Comparison of ENCODE assay signal across 10 mouse cellular contexts in genomic region chr6:136847790-136848189, GRCm38 (mm10). TPM values are rescaled to one million over a fixed set of nuclear protein-coding genes. Genes with fewer than 3 reads are reported as not detected.
DNase-seq lines count a peak whose midpoint lies in the region; ATAC-seq and TF ChIP-seq lines count a peak whose summit lies in the region.
"Had no signal": no experiment of that assay in that cellular context is flagged by ENCODE, and none has a peak within 500 bp of the region (broad histone marks: within the 10 kb centered on the region; RNA-seq: fewer than 3 reads in every experiment).

No protein-coding gene starts in this region.

- peak; percentile 73 to 76 for TF ChIP-seq CTCF in CH12.LX (conservative IDR thresholded peaks at IDR 0.05 in 1 of 2, IDR thresholded peaks at IDR 0.05 in 1 of 2; ENCODE audit: low read depth in 2 of 2, low read length in 2 of 2)

- no peaks in the 10 kb centered on the region for H3K9me3 ChIP-seq in intestine, embryonic 14.5 days (ENCODE audit: control insufficient read depth, low read length)
- H3K9me3 ChIP-seq in intestine, embryonic 15.5 days, result no peaks in the 10 kb centered on the region
- no peaks in the 10 kb centered on the region for H3K9me3 ChIP-seq in CH12.LX (replicated peaks; ENCODE audit: low read length)
- no peaks in the 10 kb centered on the region for H3K9me3 ChIP-seq in limb, embryonic 10.5 days (replicated peaks)
- no peaks in the 10 kb centered on the region for H3K9me3 ChIP-seq in neural tube, embryonic 11.5 days (ENCODE audit: control insufficient read depth, low read length)
- H3K9me3 ChIP-seq: embryonic facial prominence, embryonic 13.5 days; limb, embryonic 13.5 days had no signal

- no peak for TF ChIP-seq POLR2A in CH12.LX (IDR thresholded peaks at IDR 0.05; ENCODE audit: low read depth, low read length)

- H3K36me3 ChIP-seq in intestine, embryonic 14.5 days (ENCODE audit: control insufficient read depth, insufficient read depth, low read length), result no peaks in the 10 kb centered on the region
- no peaks in the 10 kb centered on the region for H3K36me3 ChIP-seq in intestine, embryonic 15.5 days
- peaks cover 23 to 71% of the 10 kb centered on the region in 2 experiments for H3K36me3 ChIP-seq in CH12.LX (replicated peaks in 1 of 2; ENCODE audit: control insufficient read depth in 1 of 2, insufficient read depth in 1 of 2, low read length in 1 of 2)
- no peaks in the 10 kb centered on the region for H3K36me3 ChIP-seq in limb, embryonic 10.5 days
- H3K36me3 ChIP-seq in neural tube, embryonic 11.5 days (ENCODE audit: control insufficient read depth, insufficient read depth, low read length), result no peaks in the 10 kb centered on the region
- H3K36me3 ChIP-seq: embryonic facial prominence, embryonic 13.5 days; limb, embryonic 13.5 days had no signal

- WGBS in intestine, embryonic 14.5 days, result 8% methylated on average over 2 of the region's 2 CpGs
- WGBS in intestine, embryonic 15.5 days, result 13% methylated on average over 2 of the region's 2 CpGs
- 29% methylated on average over 2 of the region's 2 CpGs for WGBS in limb, embryonic 10.5 days
- WGBS in neural tube, embryonic 11.5 days, result 23% methylated on average over 2 of the region's 2 CpGs

- H3K79me2 ChIP-seq in CH12.LX (replicated peaks; ENCODE audit: control insufficient read depth, extremely low read depth, insufficient read depth, poor library complexity, severe bottlenecking), result peaks cover 7% of the 10 kb centered on the region

- no peak overlapping the region for H3K27ac ChIP-seq in intestine, embryonic 14.5 days (ENCODE audit: low read depth)
- no peak overlapping the region for H3K27ac ChIP-seq in intestine, embryonic 15.5 days
- no peak overlapping the region for H3K27ac ChIP-seq in CH12.LX (ENCODE audit: insufficient read depth, low read depth)
- H3K27ac ChIP-seq in limb, embryonic 10.5 days, result no peak overlapping the region
- H3K27ac ChIP-seq in neural tube, embryonic 11.5 days (ENCODE audit: low read depth, low read length), result no peak overlapping the region
- H3K27ac ChIP-seq: embryonic facial prominence, embryonic 13.5 days; limb, embryonic 13.5 days had no signal

- peak; percentile 25 for TF ChIP-seq RAD21 in CH12.LX (IDR thresholded peaks at IDR 0.05; ENCODE audit: low read depth, low read length)

- peak; percentile 32; the same call in 1 of the 2 replicates for ATAC-seq in intestine, embryonic 14.5 days (replicated peaks; ENCODE audit: low FRiP score, low TSS enrichment, low read depth)
- ATAC-seq in intestine, embryonic 15.5 days, result no peak
- peak; percentile 81 for ATAC-seq in granulocyte monocyte progenitor cell, adult 5-6 weeks (replicated peaks; ENCODE audit: poor library complexity, severe bottlenecking)
- ATAC-seq in neural tube, embryonic 11.5 days (ENCODE audit: insufficient read depth, low FRiP score, low TSS enrichment), result no peak

- in situ Hi-C loops in CH12.LX (cut with MboI; ENCODE audit: low pct_ligation_motif_present, low pct_unique_long_range_greater_than_20kb, low sequenced_read_pairs), result no loop called here

- H3K4me1 ChIP-seq in intestine, embryonic 14.5 days (replicated peaks; ENCODE audit: control insufficient read depth, insufficient read depth, low read length), result 0 out of 2 replicates have a peak, but pooled peaks cover 4% of the 10 kb centered on the region
- no peaks in the 10 kb centered on the region for H3K4me1 ChIP-seq in intestine, embryonic 15.5 days (replicated peaks)
- peaks cover 17 to 60% of the 10 kb centered on the region in 2 experiments for H3K4me1 ChIP-seq in CH12.LX (ENCODE audit: control insufficient read depth in 1 of 2, insufficient read depth in 2 of 2)
- peaks cover 14% of the 10 kb centered on the region for H3K4me1 ChIP-seq in limb, embryonic 10.5 days
- H3K4me1 ChIP-seq in neural tube, embryonic 11.5 days (ENCODE audit: control insufficient read depth, insufficient read depth, low read length), result no peaks in the 10 kb centered on the region

- DNase-seq in intestine, embryonic 14.5 days (ENCODE audit: low spot score), result no peak
- peak; percentile 72 for DNase-seq in CH12.LX (ENCODE audit: extremely low read depth)
- DNase-seq in adrenal gland, postnatal 10 days, result peak; percentile 79
- DNase-seq in limb, embryonic 10.5 days (ENCODE audit: low spot score), result peak; percentile 68
- DNase-seq in neural tube, embryonic 11.5 days (ENCODE audit: low spot score), result peak; percentile 50
- DNase-seq in thymus, postnatal 4 days, result peak; percentile 85

- no peaks in the 10 kb centered on the region for H3K27me3 ChIP-seq in intestine, embryonic 14.5 days (replicated peaks; ENCODE audit: control insufficient read depth, insufficient read depth, low read length)
- H3K27me3 ChIP-seq in intestine, embryonic 15.5 days (replicated peaks), result no peaks in the 10 kb centered on the region
- no peaks in the 10 kb centered on the region for H3K27me3 ChIP-seq in CH12.LX (replicated peaks)
- no peaks in the 10 kb centered on the region for H3K27me3 ChIP-seq in limb, embryonic 10.5 days (ENCODE audit: low read depth, poor library complexity, severe bottlenecking)
- H3K27me3 ChIP-seq in neural tube, embryonic 11.5 days (ENCODE audit: control insufficient read depth, insufficient read depth, low read length), result no peaks in the 10 kb centered on the region
- H3K27me3 ChIP-seq: embryonic facial prominence, embryonic 13.5 days; limb, embryonic 13.5 days had no signal

- dilution Hi-C loops in CH12.LX (cut with MboI; ENCODE audit: extremely low pct_ligation_motif_present, extremely low pct_unique_long_range_greater_than_20kb, low sequenced_read_pairs), result no loop called here

- H3K4me3 ChIP-seq in intestine, embryonic 14.5 days (ENCODE audit: low read depth, low read length), result no peak overlapping the region
- no peak overlapping the region for H3K4me3 ChIP-seq in intestine, embryonic 15.5 days (replicated peaks)
- no peak overlapping the region for H3K4me3 ChIP-seq in CH12.LX (replicated peaks in 1 of 3; ENCODE audit: low read depth in 2 of 3, low read length in 2 of 3, poor library complexity in 1 of 3)
- no peak overlapping the region for H3K4me3 ChIP-seq in limb, embryonic 10.5 days
- no peak overlapping the region for H3K4me3 ChIP-seq in neural tube, embryonic 11.5 days (ENCODE audit: low read depth, low read length)
- H3K4me3 ChIP-seq: embryonic facial prominence, embryonic 13.5 days; limb, embryonic 13.5 days had no signal

- no peak overlapping the region for H3K9ac ChIP-seq in intestine, embryonic 14.5 days (ENCODE audit: low read length)
- no peak overlapping the region for H3K9ac ChIP-seq in intestine, embryonic 15.5 days
- H3K9ac ChIP-seq in CH12.LX (ENCODE audit: insufficient read depth, low read depth), result no peak overlapping the region
- H3K9ac ChIP-seq in neural tube, embryonic 11.5 days (ENCODE audit: low read length), result no peak overlapping the region
- H3K9ac ChIP-seq: embryonic facial prominence, embryonic 13.5 days; limb, embryonic 13.5 days had no signal

- no peak overlapping the region for H3K4me2 ChIP-seq in intestine, embryonic 14.5 days (ENCODE audit: low read length)
- no peak overlapping the region for H3K4me2 ChIP-seq in intestine, embryonic 15.5 days (replicated peaks)
- no peak overlapping the region for H3K4me2 ChIP-seq in CH12.LX (ENCODE audit: insufficient read depth, low read depth, poor library complexity, severe bottlenecking)
- H3K4me2 ChIP-seq in neural tube, embryonic 11.5 days (ENCODE audit: low read depth), result no peak overlapping the region
- H3K4me2 ChIP-seq: embryonic facial prominence, embryonic 13.5 days; limb, embryonic 13.5 days had no signal

- TF ChIP-seq EP300 in CH12.LX (IDR thresholded peaks at IDR 0.05; ENCODE audit: low read length), result no peak

RNA-seq across cellular contexts. Expression of gene Art4, which starts 9.7 kb away (rescaled TPM):
- 2.0 and 3.5 TPM in 2 replicates for polyA plus RNA-seq in intestine, embryonic 14.5 days (2014; fragmentation: Nextera tagmentation; extraction: Ambion mirVana)
- polyA plus RNA-seq in intestine, embryonic 15.5 days (2015; fragmentation: Nextera tagmentation; extraction: Ambion mirVana), result 4.2 and 4.8 TPM in 2 replicates
- total RNA-seq in CH12.LX (2012; rRNA removed) (0.34 and 0.71 TPM in 2 replicates), CH12.LX (2014; rRNA removed) (0.48 and 0.59 TPM in 2 replicates)
- polyA plus RNA-seq in CH12.LX (2012; ENCODE audit: insufficient read length, low read depth), result 0.93 and 1.0 TPM in 2 replicates
- total RNA-seq in adrenal gland, postnatal 10 days (2021), result 1 to 10 TPM; 5.9 to 7.5 TPM
- total RNA-seq in granulocyte monocyte progenitor cell, adult 5-6 weeks (2014; fragmentation: Nextera tagmentation), result 0.64 TPM in 1 of 2 replicates, not detected in the other
- total RNA-seq in granulocyte monocyte progenitor cell, adult 5-6 weeks (2017), result 1.2 and 1.6 TPM in 2 replicates
- polyA plus RNA-seq in limb, embryonic 10.5 days (2016; fragmentation: Nextera tagmentation; extraction: Ambion mirVana), result 1.8 and 2.4 TPM in 2 replicates
- 1.0 and 1.6 TPM in 2 replicates for polyA plus RNA-seq in neural tube, embryonic 11.5 days (2014; fragmentation: Nextera tagmentation; extraction: Ambion mirVana)

RNA-seq across cellular contexts. Expression of gene Smco3, which starts 12.5 kb away (rescaled TPM):
- 3.7 and 4.0 TPM in 2 replicates for polyA plus RNA-seq in intestine, embryonic 14.5 days (2014; fragmentation: Nextera tagmentation; extraction: Ambion mirVana)
- polyA plus RNA-seq in intestine, embryonic 15.5 days (2015; fragmentation: Nextera tagmentation; extraction: Ambion mirVana), result 2.3 and 3.4 TPM in 2 replicates
- total RNA-seq in CH12.LX (2012; rRNA removed) (5.5 and 6.1 TPM in 2 replicates), CH12.LX (2014; rRNA removed) (12.9 and 13.7 TPM in 2 replicates)
- polyA plus RNA-seq in CH12.LX (2012; ENCODE audit: insufficient read length, low read depth), result 0.90 and 1.2 TPM in 2 replicates
- total RNA-seq in adrenal gland, postnatal 10 days (2021), result under 1 TPM; 0.27 to 0.51 TPM
- not detected in 2 replicates for total RNA-seq in granulocyte monocyte progenitor cell, adult 5-6 weeks (2014; fragmentation: Nextera tagmentation)
- total RNA-seq in granulocyte monocyte progenitor cell, adult 5-6 weeks (2017), result 0.21 and 1.8 TPM in 2 replicates
- not detected in 2 replicates for polyA plus RNA-seq in limb, embryonic 10.5 days (2016; fragmentation: Nextera tagmentation; extraction: Ambion mirVana)
- polyA plus RNA-seq in neural tube, embryonic 11.5 days (2014; fragmentation: Nextera tagmentation; extraction: Ambion mirVana), result 0.50 and 1.0 TPM in 2 replicates

RNA-seq across cellular contexts. Expression of gene Wbp11, which starts 19.8 kb away (rescaled TPM):
- 113 TPM in 2 replicates for polyA plus RNA-seq in intestine, embryonic 14.5 days (2014; fragmentation: Nextera tagmentation; extraction: Ambion mirVana)
- 85.1 and 92.7 TPM in 2 replicates for polyA plus RNA-seq in intestine, embryonic 15.5 days (2015; fragmentation: Nextera tagmentation; extraction: Ambion mirVana)
- total RNA-seq in CH12.LX (2012; rRNA removed) (49.1 and 51.3 TPM in 2 replicates), CH12.LX (2014; rRNA removed) (27.7 and 29.5 TPM in 2 replicates)
- polyA plus RNA-seq in CH12.LX (2012; ENCODE audit: insufficient read length, low read depth), result 189 and 212 TPM in 2 replicates
- total RNA-seq in adrenal gland, postnatal 10 days (2021), result 10 to 100 TPM; 82.5 to 86.5 TPM
- 139 and 168 TPM in 2 replicates for total RNA-seq in granulocyte monocyte progenitor cell, adult 5-6 weeks (2014; fragmentation: Nextera tagmentation)
- total RNA-seq in granulocyte monocyte progenitor cell, adult 5-6 weeks (2017), result 53.9 and 58.5 TPM in 2 replicates
- polyA plus RNA-seq in limb, embryonic 10.5 days (2016; fragmentation: Nextera tagmentation; extraction: Ambion mirVana), result 164 and 168 TPM in 2 replicates
- polyA plus RNA-seq in neural tube, embryonic 11.5 days (2014; fragmentation: Nextera tagmentation; extraction: Ambion mirVana), result 150 and 154 TPM in 2 replicates

RNA-seq across cellular contexts. Expression of gene BC049715, which starts 20.4 kb away (rescaled TPM):
- polyA plus RNA-seq in intestine, embryonic 14.5 days (2014; fragmentation: Nextera tagmentation; extraction: Ambion mirVana), result 1.1 and 1.7 TPM in 2 replicates
- polyA plus RNA-seq in intestine, embryonic 15.5 days (2015; fragmentation: Nextera tagmentation; extraction: Ambion mirVana), result 0.82 and 1.3 TPM in 2 replicates
- total RNA-seq in CH12.LX (2012; rRNA removed), result 9.9 and 10.7 TPM in 2 replicates
- 8.8 and 10.1 TPM in 2 replicates for total RNA-seq in CH12.LX (2014; rRNA removed)
- polyA plus RNA-seq in CH12.LX (2012; ENCODE audit: insufficient read length, low read depth), result 13.1 and 13.5 TPM in 2 replicates
- under 1 TPM; 0.73 to 0.75 TPM for total RNA-seq in adrenal gland, postnatal 10 days (2021)
- 3.3 and 3.9 TPM in 2 replicates for total RNA-seq in granulocyte monocyte progenitor cell, adult 5-6 weeks (2014; fragmentation: Nextera tagmentation)
- 1.1 and 2.8 TPM in 2 replicates for total RNA-seq in granulocyte monocyte progenitor cell, adult 5-6 weeks (2017)
- polyA plus RNA-seq in limb, embryonic 10.5 days (2016; fragmentation: Nextera tagmentation; extraction: Ambion mirVana), result 1.3 and 1.4 TPM in 2 replicates
- 0.94 and 1.3 TPM in 2 replicates for polyA plus RNA-seq in neural tube, embryonic 11.5 days (2014; fragmentation: Nextera tagmentation; extraction: Ambion mirVana)

RNA-seq across cellular contexts. Expression of gene Mgp, which starts 27.8 kb away (rescaled TPM):
- polyA plus RNA-seq in intestine, embryonic 14.5 days (2014; fragmentation: Nextera tagmentation; extraction: Ambion mirVana), result 101 and 117 TPM in 2 replicates
- 121 and 122 TPM in 2 replicates for polyA plus RNA-seq in intestine, embryonic 15.5 days (2015; fragmentation: Nextera tagmentation; extraction: Ambion mirVana)
- total RNA-seq in CH12.LX (2012; rRNA removed), result not detected in 2 replicates
- not detected in 2 replicates for total RNA-seq in CH12.LX (2014; rRNA removed)
- not detected in 2 replicates for polyA plus RNA-seq in CH12.LX (2012; ENCODE audit: insufficient read length, low read depth)
- total RNA-seq in adrenal gland, postnatal 10 days (2021), result 100 to 1,000 TPM; 187 to 232 TPM
- total RNA-seq in granulocyte monocyte progenitor cell, adult 5-6 weeks (2014; fragmentation: Nextera tagmentation), result not detected in 2 replicates
- total RNA-seq in granulocyte monocyte progenitor cell, adult 5-6 weeks (2017), result not detected in 2 replicates
- 1.2 and 3.2 TPM in 2 replicates for polyA plus RNA-seq in limb, embryonic 10.5 days (2016; fragmentation: Nextera tagmentation; extraction: Ambion mirVana)
- 8.3 and 10.3 TPM in 2 replicates for polyA plus RNA-seq in neural tube, embryonic 11.5 days (2014; fragmentation: Nextera tagmentation; extraction: Ambion mirVana)

Comparison
In these comparisons a context has a peak if more than half of its experiments do, and no peak if none do; other contexts are left out.
1. ATAC-seq: peak in intestine, embryonic 14.5 days (single experiment) and granulocyte monocyte progenitor cell, adult 5-6 weeks (single experiment); none in intestine, embryonic 15.5 days (single experiment) and neural tube, embryonic 11.5 days (single experiment).